Mouse (Mus musculus) thymus, postnatal 36 days (tissue): ENCODE data around the gene Trmt6.

Source experiments
- DNase-seq, 2 experiments: peaks; one replicate each; pipeline ENCODE4 v3.0.0; 2022; ENCODE audit warnings: mixed read lengths in 2 of 2

Gene Trmt6

GRCm38 (mm10) chr2:132815608-132816314 is at the start of gene Trmt6, which contains the start of gene Mcm8:
Gene Trmt6, minus strand, starts transcription at chr2:132816055.
Gene Mcm8, plus strand, starts transcription at chr2:132816141.
- DNase-seq = peak; percentile 87 to 91

GRCm38 (mm10) chr2:132863325-132863724 is 47.5 kb upstream of the Trmt6 start:
- DNase-seq = no peak

GRCm38 (mm10) chr2:132861456-132861855 is 45.6 kb upstream of the Trmt6 start:
- DNase-seq = no peak

GRCm38 (mm10) chr2:132860435-132860834 is 44.6 kb upstream of the Trmt6 start:
- DNase-seq = no peak

GRCm38 (mm10) chr2:132856333-132856732 is 40.5 kb upstream of the Trmt6 start:
- DNase-seq = no peak

GRCm38 (mm10) chr2:132853051-132853450 is 37.2 kb upstream of the Trmt6 start:
- DNase-seq = no peak

- DNase-seq = no peak
Measured at GRCm38 (mm10) chr2:132849141-132849540, 33.3 kb upstream of the Trmt6 start.

GRCm38 (mm10) chr2:132848361-132848760 is 32.5 kb upstream of the Trmt6 start:
- no peak for DNase-seq

GRCm38 (mm10) chr2:132847581-132847980 is 31.7 kb upstream of the Trmt6 start:
- DNase-seq = peak in 1 of 2 experiments; percentile 12

- peak; percentile 96 to 99 for DNase-seq
Measured at GRCm38 (mm10) chr2:132846407-132847358, 30.8 kb upstream of the Trmt6 start, which contains the start of gene Crls1. Gene Crls1, plus strand, starts transcription at chr2:132846666.

- no peak for DNase-seq
Measured at GRCm38 (mm10) chr2:132841071-132841470, 25.2 kb upstream of the Trmt6 start.

- no peak for DNase-seq
Measured at GRCm38 (mm10) chr2:132802976-132803375, 12.9 kb downstream of the Trmt6 start.

GRCm38 (mm10) chr2:132794204-132794586 is 21.7 kb downstream of the Trmt6 start:
- DNase-seq = no peak

- no peak for DNase-seq
Measured at GRCm38 (mm10) chr2:132793441-132794203, 22.2 kb downstream of the Trmt6 start.

GRCm38 (mm10) chr2:132784039-132784438 is 31.8 kb downstream of the Trmt6 start:
- DNase-seq = no peak

GRCm38 (mm10) chr2:132781439-132782068 is 34.3 kb downstream of the Trmt6 start:
- peak; percentile 79 to 80 for DNase-seq

- no peak for DNase-seq
Measured at GRCm38 (mm10) chr2:132780978-132781377, 34.9 kb downstream of the Trmt6 start, which contains the start of gene Chgb. Gene Chgb, plus strand, starts transcription at chr2:132781278.

GRCm38 (mm10) chr2:132770822-132771221 is 45.0 kb downstream of the Trmt6 start:
- DNase-seq = no peak

- no peak for DNase-seq
Measured at GRCm38 (mm10) chr2:132757911-132758310, 57.9 kb downstream of the Trmt6 start.
